Mouse (Mus musculus) bone marrow, adult 2 months (tissue): ENCODE data around the gene Ebp.

Experiments
- CTCF ChIP-seq: fragments of 200-500 bp; IDR thresholded peaks from 2 replicates; pipeline ENCODE4 v1.5.1; 2011; ENCODE audit warnings: low read length, control low read depth; ENCODE audit not compliant: control insufficient read depth, insufficient read depth
- POLR2A ChIP-seq: fragments of 200-500 bp; IDR thresholded peaks from 2 replicates; pipeline ENCODE4 v1.6.1; 2011; ENCODE audit warnings: low read depth, mild to moderate bottlenecking, control low read depth, low read length, borderline replicate concordance; ENCODE audit not compliant: control insufficient read depth

GRCm38 (mm10) chrX:8178871-8179270, 14.4 kb downstream of the Ebp start:
- no peak for TF ChIP-seq CTCF
- TF ChIP-seq POLR2A, result no peak
